Mouse (Mus musculus): ENCODE results near the gene Slc22a18. TPM values are rescaled to one million over a fixed set of nuclear protein-coding genes. Genes with fewer than 3 reads are reported as not detected.

Slc22a18 gene
- 0.27 TPM in 1 of 2 replicates, not detected in the other for total RNA-seq (2014; rRNA removed; ENCODE audit: low replicate concordance)
- 0.60 and 0.93 TPM in 2 replicates for polyA plus RNA-seq (2015; fragmentation: Nextera tagmentation; extraction: Ambion mirVana)

- WGBS: 27% methylated on average over 4 of the region's 4 CpGs
Observed at GRCm38 (mm10) chr7:143473347-143474101, at the start of gene Slc22a18. TSS of gene Slc22a18 (plus strand) at chr7:143473736.

GRCm38 (mm10) chr7:143428142-143428813, 45.3 kb upstream of the Slc22a18 start:
- Histone ChIP-seq H3K4me1 (ENCODE audit: control insufficient read depth, insufficient read depth) (peaks cover 5% of the 10 kb centered on the region; the same call in 1 of the 2 replicates), H3K9ac (replicated peaks; ENCODE audit: low read depth, low read length) (no peak overlapping the region), H3K4me3 (ENCODE audit: low read depth, low read length) (no peak overlapping the region), H3K27ac (ENCODE audit: low read depth) (no peak overlapping the region), H3K4me2 (ENCODE audit: low read depth, low read length) (no peak overlapping the region), H3K9me3 (replicated peaks; ENCODE audit: control insufficient read depth, low read length) (no peaks in the 10 kb centered on the region), H3K36me3 (replicated peaks; ENCODE audit: control insufficient read depth, insufficient read depth, low read length) (no peaks in the 10 kb centered on the region), H3K27me3 (ENCODE audit: control insufficient read depth, insufficient read depth, low read length) (no peaks in the 10 kb centered on the region)
- DNase-seq (ENCODE audit: low spot score) (no peak), ATAC-seq (ENCODE audit: insufficient read depth, low read depth) (peak; percentile 47; the same call in 1 of the 2 replicates)
- 69% methylated on average over 23 of the region's 23 CpGs for WGBS
- TF ChIP-seq EP300 (IDR thresholded peaks at IDR 0.05; ENCODE audit: low read depth) (no peak), CTCF (IDR thresholded peaks at IDR 0.05; ENCODE audit: low read depth) (no peak)

More at GRCm38 (mm10) chr7:143473347-143474101, at the start of gene Slc22a18:
- no peaks in the 10 kb centered on the region for H3K4me1 ChIP-seq (ENCODE audit: control insufficient read depth, insufficient read depth)
- H3K27me3 ChIP-seq (ENCODE audit: control insufficient read depth, insufficient read depth, low read length): no peaks in the 10 kb centered on the region
- no peak for ATAC-seq (ENCODE audit: insufficient read depth, low read depth)
- H3K36me3 ChIP-seq (replicated peaks; ENCODE audit: control insufficient read depth, insufficient read depth, low read length): no peaks in the 10 kb centered on the region
- no peak within 1 kb of the TSS for H3K4me3 ChIP-seq (ENCODE audit: low read depth, low read length)
- no peak within 1 kb of the TSS for H3K4me2 ChIP-seq (ENCODE audit: low read depth, low read length)
- H3K9me3 ChIP-seq (replicated peaks; ENCODE audit: control insufficient read depth, low read length): no peaks in the 10 kb centered on the region
- DNase-seq (ENCODE audit: low spot score): peak; percentile 28
- no peak within 1 kb of the TSS for H3K9ac ChIP-seq (replicated peaks; ENCODE audit: low read depth, low read length)
- no peak for TF ChIP-seq CTCF (IDR thresholded peaks at IDR 0.05; ENCODE audit: low read depth)
- no peak for TF ChIP-seq EP300 (IDR thresholded peaks at IDR 0.05; ENCODE audit: low read depth)
- no peak within 1 kb of the TSS for H3K27ac ChIP-seq (ENCODE audit: low read depth)

GRCm38 (mm10) chr7:143428814-143429499, 44.6 kb upstream of the Slc22a18 start:
- Histone ChIP-seq H3K27me3 (ENCODE audit: control insufficient read depth, insufficient read depth, low read length) (no peaks in the 10 kb centered on the region), H3K9me3 (replicated peaks; ENCODE audit: control insufficient read depth, low read length) (no peaks in the 10 kb centered on the region), H3K36me3 (replicated peaks; ENCODE audit: control insufficient read depth, insufficient read depth, low read length) (no peaks in the 10 kb centered on the region), H3K4me1 (ENCODE audit: control insufficient read depth, insufficient read depth) (peaks cover 6% of the 10 kb centered on the region; the same call in 1 of the 2 replicates), H3K4me2 (ENCODE audit: low read depth, low read length) (no peak overlapping the region), H3K4me3 (ENCODE audit: low read depth, low read length) (no peak overlapping the region), H3K27ac (ENCODE audit: low read depth) (no peak overlapping the region), H3K9ac (replicated peaks; ENCODE audit: low read depth, low read length) (no peak overlapping the region)
- no peak for TF ChIP-seq EP300 (IDR thresholded peaks at IDR 0.05; ENCODE audit: low read depth)
- TF ChIP-seq CTCF (IDR thresholded peaks at IDR 0.05; ENCODE audit: low read depth): no peak
- DNase-seq (ENCODE audit: low spot score): no peak
- WGBS: 67% methylated on average over 2 of the region's 2 CpGs
- no peak for ATAC-seq (ENCODE audit: insufficient read depth, low read depth)

GRCm38 (mm10) chr7:143432631-143433030, 40.9 kb upstream of the Slc22a18 start:
- TF ChIP-seq EP300 (IDR thresholded peaks at IDR 0.05; ENCODE audit: low read depth) (no peak), CTCF (IDR thresholded peaks at IDR 0.05; ENCODE audit: low read depth) (no peak)
- Histone ChIP-seq H3K4me2 (ENCODE audit: low read depth, low read length) (no peak overlapping the region), H3K4me1 (ENCODE audit: control insufficient read depth, insufficient read depth) (peaks cover 8% of the 10 kb centered on the region), H3K36me3 (replicated peaks; ENCODE audit: control insufficient read depth, insufficient read depth, low read length) (no peaks in the 10 kb centered on the region), H3K4me3 (ENCODE audit: low read depth, low read length) (no peak overlapping the region), H3K9ac (replicated peaks; ENCODE audit: low read depth, low read length) (no peak overlapping the region), H3K9me3 (replicated peaks; ENCODE audit: control insufficient read depth, low read length) (no peaks in the 10 kb centered on the region), H3K27me3 (ENCODE audit: control insufficient read depth, insufficient read depth, low read length) (0 out of 2 replicates have a peak, but pooled peaks cover 4% of the 10 kb centered on the region), H3K27ac (ENCODE audit: low read depth) (no peak overlapping the region)
- DNase-seq (ENCODE audit: low spot score) (no peak), ATAC-seq (ENCODE audit: insufficient read depth, low read depth) (no peak)
- 89% methylated on average over 1 of the region's 1 CpGs for WGBS

GRCm38 (mm10) chr7:143433331-143433730, 40.2 kb upstream of the Slc22a18 start:
- Histone ChIP-seq H3K9me3 (replicated peaks; ENCODE audit: control insufficient read depth, low read length) (no peaks in the 10 kb centered on the region), H3K4me3 (ENCODE audit: low read depth, low read length) (no peak overlapping the region), H3K27ac (ENCODE audit: low read depth) (no peak overlapping the region), H3K9ac (replicated peaks; ENCODE audit: low read depth, low read length) (no peak overlapping the region), H3K4me1 (ENCODE audit: control insufficient read depth, insufficient read depth) (peaks cover 13% of the 10 kb centered on the region), H3K27me3 (ENCODE audit: control insufficient read depth, insufficient read depth, low read length) (0 out of 2 replicates have a peak, but pooled peaks cover 4% of the 10 kb centered on the region), H3K4me2 (ENCODE audit: low read depth, low read length) (no peak overlapping the region), H3K36me3 (replicated peaks; ENCODE audit: control insufficient read depth, insufficient read depth, low read length) (no peaks in the 10 kb centered on the region)
- TF ChIP-seq CTCF (IDR thresholded peaks at IDR 0.05; ENCODE audit: low read depth) (no peak), EP300 (IDR thresholded peaks at IDR 0.05; ENCODE audit: low read depth) (no peak)
- WGBS: 64% methylated on average over 7 of the region's 7 CpGs
- no peak for ATAC-seq (ENCODE audit: insufficient read depth, low read depth)
- DNase-seq (ENCODE audit: low spot score): no peak
